Mouse (Mus musculus): ENCODE results near the gene Fgfr2. TPM values are rescaled to one million over a fixed set of nuclear protein-coding genes. Genes with fewer than 3 reads are reported as not detected.

The Fgfr2 gene
- polyA plus RNA-seq, 1 experiment from 2014 or later: 93.6 TPM

DNA sequence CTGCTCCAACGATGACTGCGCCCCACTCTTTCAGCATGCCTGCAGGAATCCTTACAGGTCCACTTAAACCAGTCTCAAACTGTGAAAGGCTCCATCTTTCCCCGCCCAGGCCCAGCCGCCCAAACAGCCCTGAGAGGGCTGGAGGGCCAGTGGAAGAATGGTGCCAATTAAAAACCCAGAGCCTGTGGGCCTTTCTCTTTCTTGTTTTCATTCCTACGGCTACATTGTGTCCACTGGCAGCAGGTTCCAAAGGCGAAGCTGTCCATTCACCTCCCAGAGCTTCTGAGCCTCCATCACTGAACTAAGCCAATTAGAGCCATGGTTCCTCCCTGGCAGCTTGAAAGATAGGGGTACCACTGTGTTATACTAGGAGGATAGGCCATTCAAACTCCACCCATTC lies 391.6 kb downstream of the Fgfr2 start:
- WGBS: 8% methylated on average over 6 of the region's 6 CpGs
- Histone ChIP-seq H3K4me2 (ENCODE audit: low read depth, low read length, severe bottlenecking) (no peak overlapping the region), H3K4me3 (ENCODE audit: low read depth, low read length) (no peak overlapping the region), H3K27me3 (ENCODE audit: control insufficient read depth, insufficient read depth, low read length) (no peaks in the 10 kb centered on the region), H3K27ac (ENCODE audit: low read depth, low read length) (peak overlapping the region; percentile 95), H3K9me3 (ENCODE audit: control insufficient read depth, low read length) (no peaks in the 10 kb centered on the region), H3K9ac (ENCODE audit: low read length) (no peak overlapping the region), H3K4me1 (replicated peaks; ENCODE audit: control insufficient read depth, insufficient read depth, low read length) (peaks cover 52% of the 10 kb centered on the region), H3K36me3 (ENCODE audit: control insufficient read depth, insufficient read depth, low read length) (no peaks in the 10 kb centered on the region)
- ATAC-seq (replicated peaks; ENCODE audit: low FRiP score) (peak; percentile 83), DNase-seq (ENCODE audit: low spot score) (peak; percentile 88)

DNA sequence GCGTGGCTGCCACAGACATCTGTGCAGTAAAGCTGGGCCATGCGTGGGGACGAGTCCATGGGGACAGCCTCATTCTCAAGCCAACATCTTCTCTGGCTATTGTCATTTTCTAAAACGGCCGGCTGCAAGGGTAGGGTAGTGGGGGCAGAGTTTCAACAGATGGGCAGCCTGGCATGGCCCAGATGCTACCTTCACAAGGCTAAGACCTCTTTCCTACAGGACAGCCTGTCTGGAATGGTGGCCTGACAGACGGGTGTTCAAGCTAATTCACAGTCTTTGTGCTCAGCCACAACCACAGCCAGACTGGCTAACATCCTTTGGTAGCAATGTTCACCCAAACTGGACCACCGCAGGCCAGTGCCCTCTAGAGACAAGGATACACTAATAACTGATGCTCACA lies 392.6 kb downstream of the Fgfr2 start:
- Histone ChIP-seq H3K36me3 (ENCODE audit: control insufficient read depth, insufficient read depth, low read length) (no peaks in the 10 kb centered on the region), H3K4me2 (ENCODE audit: low read depth, low read length, severe bottlenecking) (peak overlapping the region; percentile 6; the same call in 1 of the 2 replicates), H3K27me3 (ENCODE audit: control insufficient read depth, insufficient read depth, low read length) (no peaks in the 10 kb centered on the region), H3K9me3 (ENCODE audit: control insufficient read depth, low read length) (no peaks in the 10 kb centered on the region), H3K9ac (ENCODE audit: low read length) (peak overlapping the region; percentile 17; the same call in 1 of the 2 replicates), H3K27ac (ENCODE audit: low read depth, low read length) (peak overlapping the region; percentile 95), H3K4me3 (ENCODE audit: low read depth, low read length) (no peak overlapping the region), H3K4me1 (replicated peaks; ENCODE audit: control insufficient read depth, insufficient read depth, low read length) (peaks cover 45% of the 10 kb centered on the region)
- DNase-seq (ENCODE audit: low spot score) (no peak), ATAC-seq (replicated peaks; ENCODE audit: low FRiP score) (no peak)
- 60% methylated on average over 7 of the region's 7 CpGs for WGBS

DNA sequence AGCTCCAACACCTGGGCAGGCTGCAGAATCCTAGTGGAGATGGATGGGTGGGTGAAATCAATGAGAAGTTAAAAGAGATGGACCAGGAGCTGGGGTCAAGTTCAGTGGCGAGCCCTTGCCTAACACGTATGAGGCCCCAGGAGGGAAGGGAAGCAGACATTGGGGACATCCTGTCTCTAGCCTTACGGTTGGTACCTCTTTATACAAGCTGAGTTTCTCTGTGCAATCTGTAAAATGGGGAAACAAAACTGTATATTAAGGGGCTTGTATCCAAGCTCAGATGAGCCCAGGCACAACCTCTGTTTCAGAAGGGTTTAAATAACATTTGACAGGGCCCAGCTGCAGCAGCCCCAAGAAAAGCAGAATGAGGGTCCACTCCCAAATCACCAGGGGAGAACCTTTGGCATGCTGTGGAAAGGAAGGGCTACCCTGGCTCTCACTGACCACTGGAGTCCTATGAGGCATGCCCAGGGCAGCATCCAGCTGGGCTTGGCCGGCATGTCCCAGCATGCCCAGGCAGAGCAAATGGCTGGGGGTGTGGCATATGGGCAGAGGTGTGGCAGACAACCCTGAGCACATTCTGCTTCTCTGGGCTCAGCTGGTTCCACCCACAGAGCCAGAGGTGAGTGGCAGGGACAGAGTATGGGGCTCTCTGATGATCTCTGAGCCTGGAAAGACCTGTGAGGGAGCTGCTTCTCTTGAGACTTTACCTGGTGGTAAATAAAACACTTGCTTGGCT lies 393.9 kb downstream of the Fgfr2 start:
- DNase-seq (ENCODE audit: low spot score): no peak
- H3K4me1 ChIP-seq (replicated peaks; ENCODE audit: control insufficient read depth, insufficient read depth, low read length): peaks cover 45% of the 10 kb centered on the region
- WGBS: 74% methylated on average over 4 of the region's 4 CpGs
- ATAC-seq (replicated peaks; ENCODE audit: low FRiP score): no peak
- H3K36me3 ChIP-seq (ENCODE audit: control insufficient read depth, insufficient read depth, low read length): no peaks in the 10 kb centered on the region
- H3K4me2 ChIP-seq (ENCODE audit: low read depth, low read length, severe bottlenecking): no peak overlapping the region
- H3K9ac ChIP-seq (ENCODE audit: low read length): no peak overlapping the region
- H3K27me3 ChIP-seq (ENCODE audit: control insufficient read depth, insufficient read depth, low read length): no peaks in the 10 kb centered on the region
- H3K27ac ChIP-seq (ENCODE audit: low read depth, low read length): no peak overlapping the region
- H3K9me3 ChIP-seq (ENCODE audit: control insufficient read depth, low read length): no peaks in the 10 kb centered on the region
- no peak overlapping the region for H3K4me3 ChIP-seq (ENCODE audit: low read depth, low read length)

DNA sequence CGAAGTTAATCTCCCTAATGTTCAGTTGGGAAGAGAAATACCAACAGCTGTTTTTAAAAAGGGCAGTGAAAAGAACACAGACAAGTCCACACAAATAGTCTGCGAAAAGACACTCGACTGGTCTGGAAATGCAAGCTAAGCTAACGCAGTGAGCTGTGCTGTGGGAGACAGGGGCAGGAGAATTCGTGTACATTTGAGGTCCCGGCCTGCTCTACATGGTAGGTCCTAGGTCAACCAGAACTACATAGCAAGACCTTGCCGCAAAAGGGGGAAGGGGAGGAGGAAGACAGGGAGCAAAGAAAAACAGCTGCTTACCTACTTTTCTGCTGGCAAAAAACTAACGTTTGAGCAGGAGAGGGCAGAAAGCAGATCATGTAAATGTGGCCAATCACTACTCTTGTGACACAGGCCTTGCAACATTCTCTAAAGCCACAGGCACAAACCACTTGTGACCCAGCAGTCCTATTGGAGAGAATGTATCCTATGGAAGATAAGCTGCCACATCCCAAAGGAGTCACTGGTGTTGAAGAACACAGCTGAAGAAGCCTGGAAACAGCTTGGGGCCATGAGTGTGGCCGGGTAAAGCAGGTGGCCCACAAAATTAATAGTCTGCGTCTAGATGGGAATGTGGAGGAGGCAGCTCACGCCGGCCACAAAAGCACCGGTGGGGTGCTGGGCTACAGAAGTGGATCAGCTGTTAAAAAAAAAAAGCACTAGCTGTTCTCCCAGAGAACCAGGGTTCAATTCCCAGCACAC lies 396.9 kb downstream of the Fgfr2 start:
- DNase-seq (ENCODE audit: low spot score) (no peak), ATAC-seq (replicated peaks; ENCODE audit: low FRiP score) (no peak)
- Histone ChIP-seq H3K9me3 (ENCODE audit: control insufficient read depth, low read length) (no peaks in the 10 kb centered on the region), H3K4me2 (ENCODE audit: low read depth, low read length, severe bottlenecking) (no peak overlapping the region), H3K27ac (ENCODE audit: low read depth, low read length) (no peak overlapping the region; the same call in 1 of the 2 replicates), H3K27me3 (ENCODE audit: control insufficient read depth, insufficient read depth, low read length) (no peaks in the 10 kb centered on the region), H3K9ac (ENCODE audit: low read length) (no peak overlapping the region), H3K36me3 (ENCODE audit: control insufficient read depth, insufficient read depth, low read length) (no peaks in the 10 kb centered on the region), H3K4me3 (ENCODE audit: low read depth, low read length) (no peak overlapping the region), H3K4me1 (replicated peaks; ENCODE audit: control insufficient read depth, insufficient read depth, low read length) (peaks cover 23% of the 10 kb centered on the region)
- WGBS: 76% methylated on average over 13 of the region's 13 CpGs

DNA sequence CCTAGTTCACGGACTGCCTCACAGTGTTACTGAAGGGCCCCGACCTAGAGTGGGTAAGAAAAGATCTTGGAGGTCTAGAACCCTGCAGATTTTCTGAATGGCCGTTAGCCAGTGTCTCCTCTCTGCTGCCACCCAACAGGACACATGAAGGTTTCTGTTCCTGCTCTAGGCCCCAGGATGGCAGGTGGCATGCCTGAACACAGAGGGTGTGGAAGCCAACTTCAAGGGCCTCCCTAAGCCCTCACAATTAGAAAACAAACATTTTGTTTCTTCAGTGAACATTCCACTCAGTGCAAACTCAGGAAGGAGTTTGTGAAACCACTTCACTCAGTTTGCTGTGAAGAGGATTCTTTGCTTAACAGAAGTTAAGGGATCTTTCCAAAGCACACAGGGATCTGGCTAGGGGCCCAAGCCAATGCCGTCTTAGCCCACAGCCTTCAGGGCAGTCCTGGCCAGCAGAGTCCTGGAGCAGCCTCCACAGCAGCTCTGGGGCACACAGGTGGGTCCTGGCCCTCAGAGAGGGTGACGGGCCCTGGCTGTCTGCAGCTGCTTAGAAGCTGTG lies 398.6 kb downstream of the Fgfr2 start:
- no peak overlapping the region for H3K9ac ChIP-seq (ENCODE audit: low read length)
- H3K27me3 ChIP-seq (ENCODE audit: control insufficient read depth, insufficient read depth, low read length): no peaks in the 10 kb centered on the region
- no peak overlapping the region for H3K4me3 ChIP-seq (ENCODE audit: low read depth, low read length)
- no peak overlapping the region for H3K4me2 ChIP-seq (ENCODE audit: low read depth, low read length, severe bottlenecking)
- peaks cover 13% of the 10 kb centered on the region for H3K4me1 ChIP-seq (replicated peaks; ENCODE audit: control insufficient read depth, insufficient read depth, low read length)
- H3K36me3 ChIP-seq (ENCODE audit: control insufficient read depth, insufficient read depth, low read length): no peaks in the 10 kb centered on the region
- H3K9me3 ChIP-seq (ENCODE audit: control insufficient read depth, low read length): no peaks in the 10 kb centered on the region
- no peak overlapping the region for H3K27ac ChIP-seq (ENCODE audit: low read depth, low read length)
- DNase-seq (ENCODE audit: low spot score): no peak
- 93% methylated on average over 5 of the region's 5 CpGs for WGBS
- no peak for ATAC-seq (replicated peaks; ENCODE audit: low FRiP score)

DNA sequence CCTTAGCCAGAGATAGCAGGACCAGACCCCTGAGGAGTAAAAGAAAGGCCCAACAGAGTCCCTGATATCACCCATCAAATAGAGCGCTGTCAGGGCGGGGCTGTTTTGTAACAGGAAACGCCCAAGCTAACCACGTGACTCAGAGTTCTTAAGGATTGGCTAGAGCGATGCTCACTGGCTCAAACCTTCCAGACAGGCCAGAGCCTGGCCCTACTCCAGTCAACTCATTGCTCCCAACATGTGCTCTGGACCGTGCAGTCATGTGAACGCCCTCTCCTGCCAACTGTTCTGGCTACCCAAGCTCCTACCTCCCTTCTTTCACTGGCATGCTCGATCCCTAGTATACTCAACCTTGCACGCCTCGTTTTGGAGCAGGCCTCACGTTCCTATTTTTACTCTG lies 399.2 kb downstream of the Fgfr2 start:
- no peak overlapping the region for H3K4me3 ChIP-seq (ENCODE audit: low read depth, low read length)
- no peaks in the 10 kb centered on the region for H3K9me3 ChIP-seq (ENCODE audit: control insufficient read depth, low read length)
- H3K27me3 ChIP-seq (ENCODE audit: control insufficient read depth, insufficient read depth, low read length): no peaks in the 10 kb centered on the region
- no peaks in the 10 kb centered on the region for H3K36me3 ChIP-seq (ENCODE audit: control insufficient read depth, insufficient read depth, low read length)
- no peak for ATAC-seq (replicated peaks; ENCODE audit: low FRiP score)
- peaks cover 10% of the 10 kb centered on the region for H3K4me1 ChIP-seq (replicated peaks; ENCODE audit: control insufficient read depth, insufficient read depth, low read length)
- H3K27ac ChIP-seq (ENCODE audit: low read depth, low read length): no peak overlapping the region
- 93% methylated on average over 11 of the region's 11 CpGs for WGBS
- no peak for DNase-seq (ENCODE audit: low spot score)
- H3K4me2 ChIP-seq (ENCODE audit: low read depth, low read length, severe bottlenecking): no peak overlapping the region
- H3K9ac ChIP-seq (ENCODE audit: low read length): no peak overlapping the region

DNA sequence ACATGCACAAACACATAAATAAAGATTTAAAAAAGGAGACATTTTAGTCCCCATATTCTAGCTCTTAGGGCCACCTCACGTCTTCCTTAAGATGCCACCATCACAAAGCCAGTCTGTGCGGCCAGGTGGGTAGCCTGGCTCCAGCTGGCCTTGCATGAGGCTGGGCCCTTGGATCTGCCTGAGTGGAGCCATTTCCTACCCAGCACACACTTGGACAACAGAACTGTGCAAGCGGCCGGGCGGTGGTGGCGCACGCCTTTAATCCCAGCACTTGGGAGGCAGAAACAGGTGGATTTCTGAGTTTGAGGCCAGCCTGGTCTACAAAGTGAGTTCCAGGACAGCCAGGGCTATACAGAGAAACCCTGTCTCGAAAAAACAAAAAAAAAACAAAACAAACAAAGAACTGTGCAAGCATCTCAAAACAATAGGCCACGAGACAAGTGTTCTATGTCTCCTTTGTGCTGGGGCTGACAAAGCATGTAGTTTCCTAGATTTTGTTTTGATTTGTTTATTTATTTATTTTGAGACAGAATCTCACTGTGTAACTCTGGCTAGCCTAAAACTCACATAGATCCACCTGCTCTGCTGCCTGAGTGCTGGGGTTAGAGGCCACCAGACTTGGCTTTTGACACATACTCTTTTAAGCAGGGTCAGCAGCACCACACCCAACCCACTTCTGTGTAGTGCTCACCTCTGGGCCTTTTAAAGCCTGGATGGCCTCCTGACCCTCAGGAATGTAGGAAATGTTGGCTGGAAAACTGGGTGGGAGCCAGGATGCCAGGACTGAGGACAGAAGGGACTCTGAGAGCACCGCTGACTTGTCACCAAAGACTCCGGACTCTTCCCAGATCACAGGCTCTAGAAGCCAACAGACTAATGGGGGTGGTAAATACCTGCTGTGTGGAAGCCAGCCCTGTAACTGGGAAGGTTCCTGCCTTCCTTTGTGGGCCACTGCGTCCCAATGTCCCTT lies 400.5 kb downstream of the Fgfr2 start:
- ATAC-seq (replicated peaks; ENCODE audit: low FRiP score) (no peak), DNase-seq (ENCODE audit: low spot score) (no peak)
- WGBS: 89% methylated on average over 12 of the region's 12 CpGs
- Histone ChIP-seq H3K27me3 (ENCODE audit: control insufficient read depth, insufficient read depth, low read length) (no peaks in the 10 kb centered on the region), H3K4me3 (ENCODE audit: low read depth, low read length) (no peak overlapping the region), H3K9me3 (ENCODE audit: control insufficient read depth, low read length) (no peaks in the 10 kb centered on the region), H3K36me3 (ENCODE audit: control insufficient read depth, insufficient read depth, low read length) (no peaks in the 10 kb centered on the region), H3K27ac (ENCODE audit: low read depth, low read length) (no peak overlapping the region), H3K9ac (ENCODE audit: low read length) (no peak overlapping the region), H3K4me2 (ENCODE audit: low read depth, low read length, severe bottlenecking) (no peak overlapping the region), H3K4me1 (replicated peaks; ENCODE audit: control insufficient read depth, insufficient read depth, low read length) (peaks cover 12% of the 10 kb centered on the region)

DNA sequence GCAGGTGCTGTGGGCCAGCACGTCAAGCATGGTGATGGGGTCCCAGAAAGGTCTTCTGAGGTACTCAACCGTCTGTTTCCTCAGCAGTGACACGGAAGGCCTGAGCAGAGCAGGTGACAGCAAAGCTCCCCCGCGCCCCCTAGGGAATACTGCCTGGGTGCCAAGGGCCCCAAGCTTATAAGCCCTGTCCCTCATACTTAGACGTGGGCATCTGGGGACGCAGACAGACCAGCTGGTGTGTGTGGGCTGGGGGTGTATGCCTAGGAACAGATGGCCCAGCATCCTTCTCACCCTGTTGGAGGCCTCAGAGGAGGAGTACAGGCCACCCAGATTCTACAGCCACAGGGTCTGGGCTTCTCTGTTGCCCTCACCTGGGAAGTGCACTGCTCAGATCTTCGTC lies 402.6 kb downstream of the Fgfr2 start:
- 76% methylated on average over 8 of the region's 8 CpGs for WGBS
- peaks cover 8% of the 10 kb centered on the region for H3K4me1 ChIP-seq (replicated peaks; ENCODE audit: control insufficient read depth, insufficient read depth, low read length)
- no peak overlapping the region for H3K27ac ChIP-seq (ENCODE audit: low read depth, low read length)
- no peak overlapping the region for H3K4me2 ChIP-seq (ENCODE audit: low read depth, low read length, severe bottlenecking)
- no peaks in the 10 kb centered on the region for H3K27me3 ChIP-seq (ENCODE audit: control insufficient read depth, insufficient read depth, low read length)
- no peaks in the 10 kb centered on the region; the same call in 1 of the 2 replicates for H3K36me3 ChIP-seq (ENCODE audit: control insufficient read depth, insufficient read depth, low read length)
- DNase-seq (ENCODE audit: low spot score) (no peak), ATAC-seq (replicated peaks; ENCODE audit: low FRiP score) (no peak)
- H3K9ac ChIP-seq (ENCODE audit: low read length): no peak overlapping the region
- H3K9me3 ChIP-seq (ENCODE audit: control insufficient read depth, low read length): no peaks in the 10 kb centered on the region
- H3K4me3 ChIP-seq (ENCODE audit: low read depth, low read length): no peak overlapping the region
